Comparison of ENCODE assay signal across 32 mouse cellular contexts in the genomic region with DNA sequence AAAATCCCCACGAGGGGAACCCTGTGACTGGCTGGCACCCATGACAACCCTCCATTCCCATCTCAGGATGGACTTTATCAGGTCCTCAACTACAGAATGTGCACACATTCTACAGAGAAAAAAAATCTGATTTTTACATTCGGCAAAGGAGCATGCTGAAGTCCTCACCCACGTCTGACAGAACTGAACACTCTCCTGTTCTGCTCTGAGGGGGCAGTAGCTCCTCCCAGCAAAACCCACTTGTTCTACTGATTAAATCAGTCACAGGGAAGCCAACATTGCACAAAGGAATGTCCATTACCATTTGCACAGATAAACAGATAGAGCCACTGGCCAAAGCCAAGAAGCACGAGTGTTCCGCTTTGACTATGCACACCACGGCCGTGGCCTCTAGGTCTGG. TPM values are rescaled to one million over a fixed set of nuclear protein-coding genes. Genes with fewer than 3 reads are reported as not detected.
DNase-seq lines count a peak whose midpoint lies in the region; ATAC-seq and TF ChIP-seq lines count a peak whose summit lies in the region.
"Had no signal": no experiment of that assay in that cellular context is flagged by ENCODE, and none has a peak within 500 bp of the region (broad histone marks: within the 10 kb centered on the region; RNA-seq: fewer than 3 reads in every experiment).

No protein-coding gene starts in this region.

- no peak overlapping the region for H3K9ac ChIP-seq in heart, embryonic 16.5 days (ENCODE audit: low read length)
- no peak overlapping the region for H3K9ac ChIP-seq in heart, adult 2 months (ENCODE audit: low read depth, low read length)
- H3K9ac ChIP-seq: embryonic facial prominence, embryonic 13.5 days; forebrain, embryonic 15.5 days; hindbrain, embryonic 14.5 days; kidney, embryonic 15.5 days; liver, embryonic 14.5 days; midbrain, embryonic 13.5 days; neural tube, embryonic 13.5 days had no signal

- no peak for ATAC-seq in heart, embryonic 16.5 days (replicated peaks; ENCODE audit: extremely low read depth, insufficient read depth, low FRiP score)
- ATAC-seq: forebrain, embryonic 15.5 days; midbrain, embryonic 13.5 days; Patski had no signal

- H3K4me3 ChIP-seq in heart, embryonic 10.5 days = no peak overlapping the region
- no peak overlapping the region for H3K4me3 ChIP-seq in heart, embryonic 16.5 days (ENCODE audit: low read length)
- H3K4me3 ChIP-seq in heart, adult 2 months = no peak overlapping the region
- H3K4me3 ChIP-seq in cortical plate, adult 2 months (ENCODE audit: insufficient read depth, low read length) = no peak overlapping the region
- H3K4me3 ChIP-seq: embryonic facial prominence, embryonic 13.5 days; forebrain, embryonic 10.5 days; forebrain, embryonic 15.5 days; kidney, embryonic 15.5 days; midbrain, embryonic 13.5 days; neural tube, embryonic 13.5 days had no signal

- H3K4me2 ChIP-seq in heart, embryonic 16.5 days (ENCODE audit: low read depth, low read length) = no peak overlapping the region
- H3K4me2 ChIP-seq: embryonic facial prominence, embryonic 13.5 days; forebrain, embryonic 15.5 days; hindbrain, embryonic 14.5 days; kidney, embryonic 15.5 days; midbrain, embryonic 13.5 days; neural tube, embryonic 13.5 days had no signal

- H3K79me2 ChIP-seq in heart, adult 2 months (replicated peaks; ENCODE audit: control insufficient read depth, insufficient read depth, low read length) = peaks cover 2% of the 10 kb centered on the region; the same call in 1 of the 2 replicates

- no peaks in the 10 kb centered on the region for H3K27me3 ChIP-seq in heart, embryonic 10.5 days (ENCODE audit: insufficient read depth, poor library complexity, severe bottlenecking)
- no peaks in the 10 kb centered on the region for H3K27me3 ChIP-seq in heart, embryonic 16.5 days (ENCODE audit: control insufficient read depth, insufficient read depth, low read length)
- H3K27me3 ChIP-seq in heart, adult 2 months (ENCODE audit: control insufficient read depth, insufficient read depth, low read length) = no peaks in the 10 kb centered on the region
- H3K27me3 ChIP-seq: embryonic facial prominence, embryonic 13.5 days; forebrain, embryonic 15.5 days; kidney, embryonic 15.5 days; midbrain, embryonic 13.5 days; neural tube, embryonic 13.5 days; Patski had no signal

- WGBS in heart, embryonic 10.5 days = 64% methylated on average over 7 of the region's 7 CpGs
- WGBS in heart, embryonic 16.5 days = 65% methylated on average over 7 of the region's 7 CpGs
- WGBS in heart, adult 2 months = 83% methylated on average over 7 of the region's 7 CpGs

- no peak for TF ChIP-seq CTCF in heart, adult 2 months (IDR thresholded peaks at IDR 0.05)
- TF ChIP-seq CTCF in cortical plate, adult 2 months (IDR thresholded peaks at IDR 0.05; ENCODE audit: extremely low read depth, insufficient read depth, low read length) = no peak

- TF ChIP-seq EP300 in heart, adult 2 months (IDR thresholded peaks at IDR 0.05; ENCODE audit: insufficient read depth, low read depth, low read length) = no peak

- no peaks in the 10 kb centered on the region for H3K36me3 ChIP-seq in heart, embryonic 10.5 days
- no peaks in the 10 kb centered on the region for H3K36me3 ChIP-seq in heart, embryonic 16.5 days (ENCODE audit: control insufficient read depth, insufficient read depth)
- H3K36me3 ChIP-seq in heart, adult 2 months (ENCODE audit: control insufficient read depth, insufficient read depth, low read length) = peaks cover 8% of the 10 kb centered on the region
- H3K36me3 ChIP-seq: embryonic facial prominence, embryonic 13.5 days; forebrain, embryonic 15.5 days; kidney, embryonic 15.5 days; midbrain, embryonic 13.5 days; neural tube, embryonic 13.5 days had no signal

- DNase-seq in heart, embryonic 10.5 days (ENCODE audit: low spot score) = no peak
- DNase-seq in heart, adult 9 months (ENCODE audit: low spot score in 2 of 2) = no peak
- no peak for DNase-seq in heart, adult 2 months
- peak; percentile 32 for DNase-seq in left cerebral cortex, adult 11 months (ENCODE audit: low spot score)
- DNase-seq in left cerebral cortex, adult 9 months (ENCODE audit: low spot score in 2 of 2) = no peak
- DNase-seq in ovary, postnatal 36 days (ENCODE audit: low spot score) = no peak
- DNase-seq: adrenal gland, postnatal 14 days; cerebellum, adult 11-12 months; cerebellum, adult 9-11 months; gastrocnemius, postnatal 14 days; kidney, adult 18-20 months; kidney, postnatal 4 days; liver; lung, adult 2 months; lung, postnatal 10 days; retina, postnatal 1 day; right cerebral cortex, postnatal 25 days; spleen, adult 18-20 months; thymus, postnatal 14 days had no signal

- TF ChIP-seq POLR2A in heart, adult 2 months (IDR thresholded peaks at IDR 0.05; ENCODE audit: insufficient read depth, low read depth, low read length) = no peak
- 0 out of 2 replicates have a peak, but pooled peaks have one; percentile 38 for TF ChIP-seq POLR2A in cortical plate, adult 2 months (IDR thresholded peaks at IDR 0.05; ENCODE audit: extremely low read depth, insufficient read depth, low read length)

- no peaks in the 10 kb centered on the region for H3K9me3 ChIP-seq in heart, embryonic 10.5 days
- no peaks in the 10 kb centered on the region for H3K9me3 ChIP-seq in heart, embryonic 16.5 days (replicated peaks; ENCODE audit: control insufficient read depth, low read length)
- H3K9me3 ChIP-seq: embryonic facial prominence, embryonic 13.5 days; forebrain, embryonic 10.5 days; forebrain, embryonic 15.5 days; kidney, embryonic 15.5 days; midbrain, embryonic 13.5 days; neural tube, embryonic 13.5 days had no signal

- H3K27ac ChIP-seq in heart, embryonic 10.5 days = peak overlapping the region; percentile 49; the same call in 1 of the 2 replicates
- peak overlapping the region; percentile 37; the same call in 1 of the 2 replicates for H3K27ac ChIP-seq in heart, embryonic 16.5 days (ENCODE audit: low read length)
- no peak overlapping the region for H3K27ac ChIP-seq in heart, adult 2 months
- peak overlapping the region; percentile 74 for H3K27ac ChIP-seq in cortical plate, adult 2 months (ENCODE audit: insufficient read depth, low read length)
- H3K27ac ChIP-seq: embryonic facial prominence, embryonic 13.5 days; forebrain, embryonic 10.5 days; forebrain, embryonic 15.5 days; hindbrain, embryonic 14.5 days; kidney, embryonic 15.5 days; liver, embryonic 14.5 days; macrophage; midbrain, embryonic 13.5 days; neural tube, embryonic 13.5 days had no signal

- intact Hi-C loops in heart, adult 2 months (cut with DNase I) = loop anchor here (5.0 kb wide), 1 partner anchor 42 kb away; no protein-coding TSS in a partner anchor

- H3K4me1 ChIP-seq in heart, embryonic 10.5 days = peaks cover 50% of the 10 kb centered on the region
- peaks cover 37% of the 10 kb centered on the region for H3K4me1 ChIP-seq in heart, embryonic 16.5 days (ENCODE audit: control insufficient read depth, insufficient read depth, low read length)
- peaks cover 6% of the 10 kb centered on the region; the same call in 1 of the 2 replicates for H3K4me1 ChIP-seq in heart, adult 2 months (ENCODE audit: control insufficient read depth, insufficient read depth, low read length)
- peaks cover 10% of the 10 kb centered on the region for H3K4me1 ChIP-seq in cortical plate, adult 2 months (ENCODE audit: control insufficient read depth, insufficient read depth, low read length)
- H3K4me1 ChIP-seq: embryonic facial prominence, embryonic 13.5 days; forebrain, embryonic 15.5 days; neural tube, embryonic 13.5 days had no signal

RNA-seq across cellular contexts. Expression of a gene that starts 52.3 kb away (rescaled TPM):
- polyA plus RNA-seq in heart, embryonic 10.5 days (2016; fragmentation: Nextera tagmentation; extraction: Ambion mirVana) = 45.2 and 51.3 TPM in 2 replicates
- 61.8 and 66.0 TPM in 2 replicates for polyA plus RNA-seq in heart, embryonic 16.5 days (2015; fragmentation: Nextera tagmentation; extraction: Ambion mirVana)
- total RNA-seq in heart, adult 2 months (2021) = 10 to 100 TPM; 80.9 to 85.2 TPM
- 26.4 and 34.2 TPM in 2 replicates for polyA plus RNA-seq in heart, adult 2 months (2012; rRNA removed)
- polyA plus RNA-seq in cortical plate, adult 2 months (2012; rRNA removed) = 30.0 and 32.7 TPM in 2 replicates
- total RNA-seq: MEL had no signal
